Mouse (Mus musculus) liver, postnatal 0 days (tissue): ENCODE data around the gene Esr1. TPM values are rescaled to one million over a fixed set of nuclear protein-coding genes. Genes with fewer than 3 reads are reported as not detected.

Experiments
- ATAC-seq: fragments of 200-750 bp; cut with Nextera tagmentation; 2 replicates; pipeline ENCODE4 v1.8.0; 2017; ENCODE audit warnings: mild to moderate bottlenecking, moderate library complexity
- DNase-seq: peaks from one replicate; pipeline ENCODE4 v3.0.0-alpha.2; 2016
- H3K27ac ChIP-seq: fragments of 300-500 bp; sonication (generic); 2 replicates; pipeline ENCODE4 v1.5.1; 2014; ENCODE audit warnings: antibody characterized with exemption, moderate library complexity, mild to moderate bottlenecking, low read depth
- H3K27me3 ChIP-seq: fragments of 300-500 bp; sonication (generic); 2 replicates; pipeline ENCODE4 v1.6.1; 2014; ENCODE audit warnings: low read length, control low read depth, mixed read lengths; ENCODE audit not compliant: insufficient read depth
- H3K36me3 ChIP-seq: fragments of 300-500 bp; sonication (generic); replicated peaks from 2 replicates; pipeline ENCODE4 v1.6.1; 2014; ENCODE audit warnings: mild to moderate bottlenecking, control low read depth, low read length, moderate library complexity, mixed read lengths; ENCODE audit not compliant: insufficient read depth
- H3K4me1 ChIP-seq: fragments of 300-500 bp; sonication (generic); 2 replicates; pipeline ENCODE4 v1.6.1; 2014; ENCODE audit warnings: antibody characterized with exemption, mild to moderate bottlenecking, control low read depth; ENCODE audit not compliant: insufficient read depth
- H3K4me2 ChIP-seq: fragments of 300-500 bp; sonication (generic); 2 replicates; pipeline ENCODE4 v1.6.1; 2014; ENCODE audit warnings: low read depth, mild to moderate bottlenecking, low read length, moderate library complexity, mixed read lengths
- H3K4me3 ChIP-seq: fragments of 300-500 bp; sonication (generic); 2 replicates; pipeline ENCODE4 v1.5.1; 2014; ENCODE audit warnings: low read depth, low read length
- H3K9ac ChIP-seq: fragments of 300-500 bp; sonication (generic); replicated peaks from 2 replicates; pipeline ENCODE4 v1.6.1; 2014; ENCODE audit warnings: mild to moderate bottlenecking, moderate library complexity
- H3K9me3 ChIP-seq: fragments of 300-500 bp; sonication (generic); 2 replicates; pipeline ENCODE4 v1.6.1; 2016; ENCODE audit warnings: mild to moderate bottlenecking, control low read depth, low read length, mixed read lengths
- CTCF ChIP-seq: sonication (generic); IDR thresholded peaks from 2 replicates; pipeline ENCODE4 v1.5.1; 2016; ENCODE audit warnings: antibody characterized with exemption, low read depth
- EP300 ChIP-seq: IDR thresholded peaks from 2 replicates; pipeline ENCODE4 v1.6.1; 2016; ENCODE audit warnings: antibody characterized with exemption, low read depth, mild to moderate bottlenecking
- WGBS: fragments of 180-500 bp; shearing (Covaris S2); extraction: QIAGEN DNeasy Blood & Tissue Kit; methylation state at CpG from one replicate; pipeline ENCODE4 v1.1.7; 2014; ENCODE audit not compliant: insufficient replicate concordance; 5-methylcytosine and 5-hydroxymethylcytosine counted together
- polyA plus RNA-seq: library from polyadenylated mRNA; unstranded; fragments of >200 nt; fragmentation: Nextera tagmentation; extraction: Ambion mirVana; gene quantifications from 2 replicates; pipeline ENCODE4 v1.2.1, GENCODE M21; 2015

Esr1 gene
- polyA plus RNA-seq, 1 experiment from 2014 or later, result 1.0 TPM

DNA sequence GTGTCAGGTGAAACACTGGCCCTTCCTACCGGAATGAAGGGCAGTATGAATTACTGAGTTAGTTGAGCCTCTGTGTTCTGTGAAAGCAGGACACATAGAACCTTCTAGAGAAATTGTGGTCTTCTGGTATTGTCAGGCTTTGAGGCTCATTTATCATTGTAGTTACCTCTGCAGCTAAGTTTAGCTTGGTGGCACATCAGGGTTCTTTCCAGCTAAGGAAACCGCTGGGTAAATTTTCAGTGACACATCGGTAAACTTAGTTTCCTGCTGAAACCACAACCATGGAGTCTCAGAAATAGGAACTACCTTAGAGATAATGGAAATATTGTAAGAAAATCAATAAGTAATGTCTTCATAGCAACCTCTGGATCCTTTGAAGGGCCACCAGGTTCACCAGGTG, 366.0 kb downstream of the Esr1 start:
- 40% methylated on average over 3 of the region's 3 CpGs for WGBS

DNA sequence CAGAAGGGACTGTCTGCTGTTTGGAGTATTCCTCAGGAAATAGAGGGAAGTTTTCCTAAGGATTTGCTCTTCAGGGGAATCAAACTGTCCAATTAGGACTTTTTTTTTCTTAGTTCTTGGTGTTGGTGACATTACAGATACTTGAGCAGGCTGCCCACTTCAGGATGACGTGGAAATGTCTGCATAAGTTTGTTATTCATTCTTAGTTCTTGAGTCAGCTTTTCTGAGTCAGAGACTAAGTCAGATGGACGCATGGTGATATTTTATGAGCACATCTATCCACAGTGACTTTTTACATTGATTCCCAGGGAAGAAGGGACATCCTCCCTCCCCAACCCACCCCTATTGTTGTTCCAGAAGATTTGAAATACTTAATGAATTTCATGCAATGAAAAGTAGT, 372.5 kb downstream of the Esr1 start:
- ATAC-seq (no peak), DNase-seq (no peak)
- Histone ChIP-seq H3K4me1 (no peaks in the 10 kb centered on the region), H3K9ac (no peak overlapping the region), H3K4me2 (no peak overlapping the region), H3K27ac (no peak overlapping the region), H3K4me3 (no peak overlapping the region), H3K9me3 (no peaks in the 10 kb centered on the region), H3K27me3 (no peaks in the 10 kb centered on the region), H3K36me3 (no peaks in the 10 kb centered on the region)
- WGBS, result 71% methylated on average over 2 of the region's 2 CpGs
- TF ChIP-seq CTCF, result no peak
- TF ChIP-seq EP300, result no peak

More for the DNA sequence above, 366.0 kb downstream of the Esr1 start:
- no peaks in the 10 kb centered on the region for H3K9me3 ChIP-seq
- H3K27me3 ChIP-seq, result no peaks in the 10 kb centered on the region
- H3K4me1 ChIP-seq, result 0 out of 2 replicates have a peak, but pooled peaks cover 4% of the 10 kb centered on the region
- no peaks in the 10 kb centered on the region for H3K36me3 ChIP-seq
- H3K4me3 ChIP-seq, result no peak overlapping the region
- no peak overlapping the region for H3K9ac ChIP-seq
- H3K27ac ChIP-seq, result no peak overlapping the region
- TF ChIP-seq CTCF (no peak), EP300 (no peak)
- ATAC-seq, result no peak
- no peak for DNase-seq
- H3K4me2 ChIP-seq, result no peak overlapping the region

DNA sequence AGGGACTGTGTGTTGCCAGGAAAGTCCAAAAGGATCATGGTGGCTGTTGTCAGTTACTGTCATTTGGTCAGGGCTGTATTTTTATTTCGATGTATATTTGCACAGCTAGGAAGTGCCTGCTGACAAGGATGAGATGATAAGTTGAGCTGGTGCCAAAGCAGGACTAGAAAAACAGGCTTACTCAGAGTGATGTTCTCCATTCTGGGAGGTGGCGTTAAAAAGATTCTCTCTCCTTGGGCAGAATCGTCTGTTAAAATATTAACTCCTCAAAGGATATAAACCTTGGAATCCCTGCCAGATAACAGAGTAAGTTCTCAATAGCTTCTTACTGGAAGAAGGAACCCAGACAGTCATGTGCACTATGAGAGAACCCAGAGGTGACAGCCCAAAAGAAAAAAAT, 382.4 kb downstream of the Esr1 start:
- H3K27me3 ChIP-seq, result no peaks in the 10 kb centered on the region
- DNase-seq (no peak), ATAC-seq (no peak)
- 72% methylated on average over 3 of the region's 3 CpGs for WGBS
- H3K4me3 ChIP-seq, result no peak overlapping the region
- H3K9ac ChIP-seq, result no peak overlapping the region
- H3K4me2 ChIP-seq, result no peak overlapping the region
- H3K4me1 ChIP-seq, result no peaks in the 10 kb centered on the region
- no peak overlapping the region for H3K27ac ChIP-seq
- H3K9me3 ChIP-seq, result no peaks in the 10 kb centered on the region
- TF ChIP-seq EP300 (no peak), CTCF (no peak)
- H3K36me3 ChIP-seq, result no peaks in the 10 kb centered on the region

DNA sequence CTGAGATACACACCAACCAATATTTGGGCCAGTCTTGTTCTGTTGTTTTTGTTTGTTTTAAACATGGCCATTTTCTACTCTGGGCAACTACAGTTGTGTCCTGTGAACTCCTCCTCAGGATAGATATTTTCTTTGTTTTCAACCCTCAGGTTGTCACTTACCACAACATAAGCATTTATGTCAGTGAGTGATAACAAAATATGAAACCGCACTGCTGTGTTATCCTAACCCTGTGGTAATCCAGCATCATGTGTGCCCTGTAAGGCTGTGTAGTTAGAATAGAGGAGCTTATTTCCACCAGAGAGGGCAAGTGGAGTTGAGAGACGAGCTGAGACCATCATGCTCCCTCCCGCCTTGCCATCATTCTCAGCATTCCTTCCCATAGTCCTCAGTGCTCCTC, 385.2 kb downstream of the Esr1 start:
- Histone ChIP-seq H3K36me3 (no peaks in the 10 kb centered on the region), H3K27ac (no peak overlapping the region), H3K9ac (no peak overlapping the region), H3K9me3 (no peaks in the 10 kb centered on the region), H3K27me3 (no peaks in the 10 kb centered on the region), H3K4me2 (no peak overlapping the region), H3K4me3 (no peak overlapping the region), H3K4me1 (no peaks in the 10 kb centered on the region)
- TF ChIP-seq CTCF (no peak), EP300 (no peak)
- no peak for DNase-seq
- no peak for ATAC-seq
- WGBS, result 70% methylated on average over 3 of the region's 3 CpGs

DNA sequence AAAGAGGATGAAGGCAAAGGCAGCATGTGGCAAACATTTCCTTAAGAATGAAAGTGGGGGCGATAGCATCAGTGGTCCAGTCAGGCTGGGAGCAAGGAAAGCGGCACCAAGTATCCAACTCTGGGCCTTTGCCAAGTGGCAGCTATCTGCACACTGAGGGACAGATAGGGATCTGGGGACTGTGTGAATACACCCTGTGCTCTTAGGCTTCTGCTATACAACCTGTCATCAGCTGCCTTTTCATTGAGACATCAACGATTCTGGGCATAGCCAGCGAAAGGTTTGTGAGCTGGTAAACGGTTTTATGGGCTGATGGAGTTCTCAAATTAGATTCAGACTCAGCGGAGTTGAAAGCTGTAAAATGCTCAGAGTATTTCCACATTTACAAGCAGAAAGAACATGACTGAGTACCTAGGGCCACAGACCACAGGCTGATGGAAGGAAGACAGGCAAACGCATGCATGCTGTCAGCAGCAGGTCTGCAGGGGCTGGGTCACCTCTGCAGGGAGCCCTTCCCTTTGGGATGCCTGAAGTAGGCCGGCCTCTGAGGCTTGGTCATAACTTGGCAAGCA, 397.5 kb downstream of the Esr1 start:
- no peaks in the 10 kb centered on the region for H3K9me3 ChIP-seq
- no peak for TF ChIP-seq EP300
- no peak for TF ChIP-seq CTCF
- 79% methylated on average over 8 of the region's 8 CpGs for WGBS
- no peaks in the 10 kb centered on the region for H3K27me3 ChIP-seq
- H3K27ac ChIP-seq, result no peak overlapping the region
- no peak for ATAC-seq
- DNase-seq, result no peak
- no peak overlapping the region for H3K4me2 ChIP-seq
- H3K4me1 ChIP-seq, result no peaks in the 10 kb centered on the region
- H3K4me3 ChIP-seq, result no peak overlapping the region
- no peaks in the 10 kb centered on the region for H3K36me3 ChIP-seq
- H3K9ac ChIP-seq, result no peak overlapping the region

DNA sequence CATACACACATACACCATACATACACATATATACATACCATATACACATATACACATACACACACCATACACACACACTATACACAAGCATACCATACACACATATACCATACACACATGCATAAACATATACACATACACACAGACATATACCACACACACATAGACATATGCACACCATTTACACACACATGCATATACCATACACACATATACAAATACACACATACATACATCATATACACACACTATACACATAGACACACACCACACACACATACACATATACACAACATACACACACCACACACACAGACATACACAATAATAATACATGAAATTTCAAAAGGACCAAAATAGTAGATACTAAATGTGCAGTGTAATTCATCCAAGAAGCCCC, 400.6 kb downstream of the Esr1 start:
- H3K9me3 ChIP-seq, result no peaks in the 10 kb centered on the region
- no peak overlapping the region for H3K4me2 ChIP-seq
- no peaks in the 10 kb centered on the region for H3K36me3 ChIP-seq
- TF ChIP-seq EP300 (no peak), CTCF (no peak)
- DNase-seq (no peak), ATAC-seq (no peak)
- no peaks in the 10 kb centered on the region for H3K4me1 ChIP-seq
- no peaks in the 10 kb centered on the region for H3K27me3 ChIP-seq
- H3K27ac ChIP-seq, result no peak overlapping the region
- no peak overlapping the region for H3K4me3 ChIP-seq
- H3K9ac ChIP-seq, result no peak overlapping the region

DNA sequence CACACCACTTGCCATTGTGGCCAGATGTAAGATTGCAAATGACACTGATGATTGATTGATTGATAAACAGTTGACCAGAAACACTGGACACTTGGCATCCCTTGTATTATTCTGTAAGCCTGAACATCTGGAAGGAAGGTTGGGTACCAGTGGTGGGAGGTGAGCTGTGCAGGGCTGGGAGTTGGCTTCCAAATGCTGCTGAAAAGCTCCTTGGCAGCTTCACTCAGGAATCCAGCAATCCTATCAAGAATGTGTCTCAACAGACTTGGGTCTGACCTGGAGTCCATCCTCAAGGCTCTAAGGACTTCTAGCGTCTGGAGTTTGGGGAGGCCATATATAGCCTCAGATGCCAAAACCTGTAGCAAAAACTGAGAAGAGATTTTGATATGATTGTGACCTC, 403.6 kb downstream of the Esr1 start:
- H3K4me1 ChIP-seq, result no peaks in the 10 kb centered on the region
- no peaks in the 10 kb centered on the region for H3K36me3 ChIP-seq
- H3K4me3 ChIP-seq, result no peak overlapping the region
- H3K9me3 ChIP-seq, result no peaks in the 10 kb centered on the region
- H3K27me3 ChIP-seq, result no peaks in the 10 kb centered on the region
- no peak overlapping the region for H3K4me2 ChIP-seq
- no peak overlapping the region for H3K9ac ChIP-seq
- no peak for TF ChIP-seq CTCF
- TF ChIP-seq EP300, result no peak
- ATAC-seq, result no peak
- 63% methylated on average over 1 of the region's 1 CpGs for WGBS
- H3K27ac ChIP-seq, result no peak overlapping the region
- DNase-seq, result no peak
